In the genomic region with DNA sequence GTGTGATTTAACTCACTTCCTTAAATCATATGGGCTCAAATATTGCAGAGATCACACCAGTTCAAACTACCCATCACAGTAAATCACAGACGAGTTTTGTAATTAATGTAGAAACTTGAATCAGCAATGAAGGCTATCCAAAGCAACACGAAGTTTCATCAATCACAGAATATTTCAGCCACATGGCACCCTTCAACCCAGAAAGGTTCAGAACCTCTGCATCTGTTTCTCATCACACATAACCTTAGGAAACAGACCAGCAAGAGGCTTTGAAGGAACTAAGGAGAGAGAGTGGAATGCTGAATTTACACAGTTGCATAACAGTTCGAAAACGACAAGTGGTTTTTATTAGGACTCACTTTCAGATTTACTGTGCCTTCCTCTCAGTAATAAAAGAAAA, we compare ENCODE assay signal across 20 mouse cellular contexts.
DNase-seq lines count a peak whose midpoint lies in the region; ATAC-seq lines count a peak whose summit lies in the region.
"Had no signal": no experiment of that assay in that cellular context is flagged by ENCODE, and none has a peak within 500 bp of the region (broad histone marks: within the 10 kb centered on the region; RNA-seq: fewer than 3 reads in every experiment).

No protein-coding gene starts in this region.

- no peak overlapping the region for H3K4me3 ChIP-seq in kidney, embryonic 15.5 days (replicated peaks)
- H3K4me3 ChIP-seq in embryonic facial prominence, embryonic 10.5 days = no peak overlapping the region
- no peak overlapping the region for H3K4me3 ChIP-seq in limb, embryonic 11.5 days (ENCODE audit: low read depth, low read length)
- H3K4me3 ChIP-seq: hindbrain, embryonic 13.5 days; left cerebral cortex, adult 2 months; neural tube, embryonic 12.5 days had no signal

- no peak overlapping the region for H3K4me2 ChIP-seq in kidney, embryonic 15.5 days
- no peak overlapping the region for H3K4me2 ChIP-seq in limb, embryonic 11.5 days (ENCODE audit: low read depth, severe bottlenecking)
- H3K4me2 ChIP-seq: hindbrain, embryonic 13.5 days; liver, embryonic 11.5 days; neural tube, embryonic 12.5 days had no signal

- H3K27ac ChIP-seq in kidney, embryonic 15.5 days = no peak overlapping the region
- H3K27ac ChIP-seq in embryonic facial prominence, embryonic 10.5 days (replicated peaks) = no peak overlapping the region
- no peak overlapping the region for H3K27ac ChIP-seq in limb, embryonic 11.5 days (replicated peaks; ENCODE audit: low read depth, low read length)
- H3K27ac ChIP-seq: hindbrain, embryonic 13.5 days; left cerebral cortex, adult 2 months; neural tube, embryonic 12.5 days had no signal

- 30% methylated on average over 4 of the region's 4 CpGs for WGBS in kidney, embryonic 15.5 days
- 36% methylated on average over 4 of the region's 4 CpGs for WGBS in embryonic facial prominence, embryonic 10.5 days
- 12% methylated on average over 4 of the region's 4 CpGs for WGBS in limb, embryonic 11.5 days

- no peak overlapping the region for H3K9ac ChIP-seq in kidney, embryonic 15.5 days
- no peak overlapping the region for H3K9ac ChIP-seq in limb, embryonic 11.5 days (ENCODE audit: low read length)
- H3K9ac ChIP-seq: hindbrain, embryonic 13.5 days; liver, postnatal 0 days; neural tube, embryonic 12.5 days had no signal

- no peaks in the 10 kb centered on the region for H3K4me1 ChIP-seq in kidney, embryonic 15.5 days
- peaks cover 4% of the 10 kb centered on the region; the same call in 1 of the 2 replicates for H3K4me1 ChIP-seq in embryonic facial prominence, embryonic 10.5 days
- no peaks in the 10 kb centered on the region for H3K4me1 ChIP-seq in limb, embryonic 11.5 days (ENCODE audit: control insufficient read depth, insufficient read depth, low read length)
- H3K4me1 ChIP-seq: hindbrain, embryonic 13.5 days; neural tube, embryonic 12.5 days had no signal

- H3K36me3 ChIP-seq in kidney, embryonic 15.5 days = no peaks in the 10 kb centered on the region
- no peaks in the 10 kb centered on the region for H3K36me3 ChIP-seq in embryonic facial prominence, embryonic 10.5 days (replicated peaks)
- no peaks in the 10 kb centered on the region for H3K36me3 ChIP-seq in limb, embryonic 11.5 days (ENCODE audit: control insufficient read depth, insufficient read depth, low read length)
- H3K36me3 ChIP-seq: hindbrain, embryonic 13.5 days; neural tube, embryonic 12.5 days had no signal

- H3K27me3 ChIP-seq in kidney, embryonic 15.5 days = no peaks in the 10 kb centered on the region
- H3K27me3 ChIP-seq in embryonic facial prominence, embryonic 10.5 days (replicated peaks; ENCODE audit: low read depth, poor library complexity, severe bottlenecking) = no peaks in the 10 kb centered on the region
- no peaks in the 10 kb centered on the region for H3K27me3 ChIP-seq in limb, embryonic 11.5 days (ENCODE audit: control insufficient read depth, insufficient read depth, low read length)
- H3K27me3 ChIP-seq: hindbrain, embryonic 13.5 days; neural tube, embryonic 12.5 days had no signal

- no peaks in the 10 kb centered on the region for H3K9me3 ChIP-seq in kidney, embryonic 15.5 days (replicated peaks)
- no peaks in the 10 kb centered on the region for H3K9me3 ChIP-seq in embryonic facial prominence, embryonic 10.5 days
- no peaks in the 10 kb centered on the region for H3K9me3 ChIP-seq in limb, embryonic 11.5 days (ENCODE audit: control insufficient read depth, low read length)
- H3K9me3 ChIP-seq: hindbrain, embryonic 13.5 days; neural tube, embryonic 12.5 days had no signal

- ATAC-seq in kidney, embryonic 15.5 days (replicated peaks; ENCODE audit: low FRiP score) = peak; percentile 66
- peak; percentile 74 for ATAC-seq in limb, embryonic 11.5 days (ENCODE audit: insufficient number of reproducible peaks, low FRiP score, low TSS enrichment, low read depth)
- ATAC-seq: liver, postnatal 0 days had no signal

- no peak for DNase-seq in kidney, adult 9 months
- DNase-seq in embryo, embryonic 10 days (ENCODE audit: low spot score) = peak; percentile 64
- peak; percentile 15 for DNase-seq in embryonic facial prominence, embryonic 10.5 days (ENCODE audit: low spot score)
- DNase-seq in limb, embryonic 11.5 days (ENCODE audit: low spot score) = peak; percentile 47
- no peak for DNase-seq in cerebellum, adult 11-12 months
- no peak for DNase-seq in layer of hippocampus, postnatal 14 days (ENCODE audit: low spot score in 2 of 2)
- DNase-seq in layer of hippocampus, postnatal 10 days (ENCODE audit: low spot score in 2 of 2) = no peak
- DNase-seq: adrenal gland, postnatal 36 days; cerebellum, adult 9-11 months; gastrocnemius, postnatal 36 days; kidney, postnatal 25 days; liver, postnatal 0 days; lung, postnatal 10 days; midbrain, embryonic 14.5 days; thymus, postnatal 14 days had no signal

Comparison
In these comparisons a context has a peak if more than half of its experiments do, and no peak if none do; other contexts are left out.
1. DNase-seq: peak in embryo, embryonic 10 days (single experiment), embryonic facial prominence, embryonic 10.5 days (single experiment) and limb, embryonic 11.5 days (single experiment); none in kidney, adult 9 months (single experiment), cerebellum, adult 11-12 months (single experiment), layer of hippocampus, postnatal 14 days (0 of 2) and layer of hippocampus, postnatal 10 days (0 of 2).